Mouse (Mus musculus) liver, embryonic 11.5 days (tissue): ENCODE measurements at regions not wholly inside any gene's neighbourhood (a gene's known extent, or its start where the extent isn't known, plus 50 kb on each side); places are given as distances from the start of the nearest gene placed in this dataset. TPM values are rescaled to one million over a fixed set of nuclear protein-coding genes. Genes with fewer than 3 reads are reported as not detected.
A peak's percentile ranks its signal among the peaks of the same experiment; 100 is the strongest.

Experiments
- microRNA counts: library from miRNA; unstranded; fragments of <30 nt; microRNA quantifications from one replicate; lab custom pipeline; 2015
- microRNA-seq: library from miRNA; unstranded; fragments of <30 nt; microRNA quantifications from one replicate; pipeline ENCODE4, GENCODE M21; 2017; ENCODE audit warnings: borderline number of aligned reads

MicroRNAs encoded in the stretch of these regions (microRNA counts, 519-probe panel; counts per million panel counts)
- microRNA mmu-miR-100 (lab: Ali Mortazavi, UCI) (5,522 counts per million, percentile 55 among the panel's probes with 10 or more counts), microRNA mmu-miR-125b-3p (lab: Ali Mortazavi, UCI) (not detected)

Small RNA genes in the stretch of these regions (microRNA-seq; reads per million reads assigned to microRNA genes)
- gene Mir100 (6,604 reads per million, percentile 90 among the genes with 10 or more reads in this experiment), gene Mir125b-1 (897 reads per million, percentile 71 among the genes with 10 or more reads in this experiment), gene Mirlet7a-2 (200 reads per million, percentile 55 among the genes with 10 or more reads in this experiment)
